Mouse (Mus musculus) B cell, adult 2 months (primary cell): ENCODE results near the gene Tm9sf4.
A peak's percentile ranks its signal among the peaks of the same experiment; 100 is the strongest.

Experiments
- DNase-seq, 2 experiments: peaks; one replicate each; pipeline ENCODE4 v3.0.0; 2022

Tm9sf4 gene

DNA sequence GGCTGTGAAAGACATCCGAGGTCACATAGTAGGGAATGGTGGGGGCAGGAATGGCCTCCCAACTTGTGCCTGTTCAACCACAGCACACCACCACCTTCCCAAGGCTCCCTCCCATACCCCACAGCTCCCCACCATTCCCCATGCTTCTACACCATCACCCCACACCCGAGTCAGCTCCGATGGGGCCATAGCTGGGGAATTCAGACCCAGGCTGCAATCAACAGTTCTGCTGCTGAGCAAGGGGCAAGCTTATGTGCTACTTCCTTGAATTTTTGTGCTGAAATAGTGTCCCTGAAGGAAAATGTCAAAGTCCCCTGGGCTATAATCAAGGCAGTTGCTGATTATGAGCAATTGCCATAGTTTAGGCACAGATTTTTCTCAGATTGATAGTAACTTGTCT is 57.4 kb downstream of the Tm9sf4 start:
- DNase-seq, result no peak

DNA sequence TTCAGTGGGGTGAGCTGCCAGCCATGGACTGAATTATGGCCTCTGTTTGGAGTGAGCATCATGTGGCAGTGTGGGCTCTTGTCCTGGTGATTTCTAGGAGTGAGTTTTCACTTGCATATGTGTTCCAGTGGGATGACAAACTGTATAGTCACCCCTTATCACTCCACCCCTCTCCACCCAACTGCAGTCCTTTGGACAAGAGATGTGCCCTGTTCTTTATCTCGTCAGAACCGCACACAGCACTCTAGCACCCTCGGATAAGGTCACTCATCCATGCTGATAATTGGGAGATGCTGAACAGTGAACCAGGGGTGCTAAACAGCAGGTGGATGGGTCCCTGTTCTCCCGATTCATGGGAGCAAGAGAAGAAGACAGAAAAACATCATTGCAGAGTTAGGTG is 60.5 kb downstream of the Tm9sf4 start:
- DNase-seq, result no peak

DNA sequence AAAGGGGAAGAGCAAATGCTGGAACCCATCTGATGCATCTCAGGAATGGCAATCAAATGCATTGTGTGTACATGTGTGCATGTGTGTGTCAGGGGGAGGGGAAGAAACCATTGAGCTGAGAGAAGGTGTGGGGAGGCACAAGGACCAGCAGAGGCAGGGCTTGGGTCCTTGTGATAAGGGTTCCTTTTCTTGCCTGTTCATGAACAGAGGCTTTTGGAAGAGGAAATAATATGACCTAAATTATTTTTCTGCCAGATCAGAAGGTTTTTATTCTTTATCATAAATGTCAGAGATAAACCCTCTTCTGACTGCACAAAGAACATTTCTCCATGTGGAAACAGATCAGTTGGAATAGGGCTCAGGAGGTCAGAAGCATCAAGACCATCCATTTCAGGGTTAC is 61.0 kb downstream of the Tm9sf4 start:
- no peak for DNase-seq

DNA sequence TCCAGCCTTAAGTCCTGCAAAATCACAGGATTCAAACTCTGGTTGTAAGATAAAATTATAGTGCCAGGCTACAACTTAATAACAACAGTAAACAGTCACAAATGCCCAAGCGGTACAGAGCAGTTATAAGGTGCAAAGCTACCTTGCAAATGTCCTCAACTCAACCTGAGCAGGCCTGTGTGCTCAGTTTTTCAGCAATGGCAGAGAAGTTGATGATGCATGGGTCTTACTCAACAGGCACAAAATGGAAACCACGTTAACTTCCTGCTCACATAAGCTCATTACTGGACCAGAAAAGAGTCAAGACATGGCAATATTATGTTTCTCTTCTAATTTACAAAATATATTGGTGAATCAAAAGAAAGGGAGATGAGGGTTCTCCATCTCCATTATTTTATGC is 61.5 kb downstream of the Tm9sf4 start:
- no peak for DNase-seq

DNA sequence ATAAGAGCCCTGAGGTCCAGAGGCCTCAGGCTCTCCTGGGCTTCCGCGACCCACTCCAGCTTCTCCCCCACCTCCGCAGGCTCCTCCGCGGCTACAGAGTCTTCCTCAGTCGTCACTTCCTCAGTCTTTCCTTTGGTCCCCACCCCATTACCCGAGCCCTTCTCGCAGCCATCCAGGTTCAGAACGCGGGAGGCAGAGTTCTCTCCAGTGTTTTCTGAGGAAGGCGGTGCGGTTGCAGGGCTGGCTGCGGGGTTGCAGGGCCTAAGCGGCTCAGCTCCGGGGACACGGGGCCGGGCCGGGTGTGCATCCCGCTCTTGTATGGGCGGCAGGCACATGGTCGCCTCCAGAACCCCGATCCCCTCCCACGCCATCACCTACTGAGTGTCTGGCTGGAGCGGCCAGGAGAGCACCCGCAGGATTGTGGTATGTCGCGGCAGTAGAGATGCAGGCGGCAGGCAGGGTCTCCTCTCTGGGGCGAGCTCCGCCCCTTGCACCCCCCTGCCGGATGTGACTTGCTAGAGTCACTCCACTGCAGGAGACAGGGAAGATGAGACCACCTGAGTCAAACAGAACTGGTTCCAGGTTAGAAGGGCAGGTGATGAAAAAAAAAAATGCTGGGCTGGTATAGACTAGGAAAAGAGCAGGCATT is 64.0 kb downstream of the Tm9sf4 start, which contains the start of gene Tspyl3:
TSS of gene Tspyl3 (minus strand) at position 496 of the 649 bp plus-strand sequence.
- peak; percentile 64 to 69 for DNase-seq

DNA sequence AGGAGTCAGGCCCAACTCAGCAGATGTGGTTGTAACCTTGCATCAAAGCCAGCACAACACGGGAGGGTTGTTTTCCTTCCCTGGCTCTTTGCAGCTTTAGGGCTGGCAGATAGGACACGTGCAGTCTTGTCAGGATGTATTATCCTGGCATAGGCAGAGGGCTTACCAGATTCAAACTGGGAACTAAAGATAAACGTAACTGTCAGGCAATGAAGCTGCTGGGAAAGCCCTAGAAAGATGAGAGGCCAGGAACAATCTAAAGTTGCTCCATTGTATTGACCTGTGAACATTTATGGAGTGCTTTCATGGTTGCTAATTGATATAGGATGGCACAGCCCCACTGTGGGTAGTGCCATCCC is 64.5 kb downstream of the Tm9sf4 start:
- no peak for DNase-seq

DNA sequence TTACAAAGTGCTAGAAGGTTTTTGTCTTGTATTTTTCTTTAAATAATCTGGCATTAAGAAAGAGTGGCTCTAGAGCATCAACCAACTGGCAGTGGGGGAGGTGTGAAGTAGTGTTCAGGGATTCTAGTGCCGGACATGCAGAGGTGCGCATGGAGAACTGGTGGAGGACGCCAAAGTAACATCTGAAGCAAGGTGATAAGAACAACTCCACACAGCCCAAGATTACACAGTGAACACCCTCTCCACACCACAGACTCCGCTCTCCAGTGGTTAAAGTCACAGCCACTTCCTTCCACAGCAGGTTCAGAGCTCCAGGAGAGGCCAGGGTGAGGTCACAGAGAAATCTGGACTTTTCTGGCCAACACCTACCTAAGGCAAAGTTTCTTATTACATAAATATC is 66.9 kb downstream of the Tm9sf4 start:
- DNase-seq, result no peak

DNA sequence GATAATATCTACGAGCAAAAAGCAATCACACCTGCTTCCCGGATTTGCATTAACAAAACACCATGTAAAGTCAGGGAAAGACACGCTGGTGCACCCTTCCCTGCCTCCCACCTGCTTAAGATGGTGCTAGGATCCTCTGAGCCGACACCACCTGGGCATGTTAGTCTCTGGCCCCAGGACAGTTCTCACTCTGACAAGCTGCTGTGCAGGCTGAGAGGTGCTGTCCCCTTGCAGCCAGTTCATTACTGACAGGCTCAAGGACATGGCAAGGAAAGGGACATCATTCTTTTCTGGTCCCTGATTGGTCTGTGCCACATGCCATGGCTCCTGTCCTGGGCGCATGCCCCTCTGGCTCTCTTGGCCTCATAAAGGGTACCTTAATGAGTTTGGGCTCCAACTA is 67.4 kb downstream of the Tm9sf4 start:
- no peak for DNase-seq

DNA sequence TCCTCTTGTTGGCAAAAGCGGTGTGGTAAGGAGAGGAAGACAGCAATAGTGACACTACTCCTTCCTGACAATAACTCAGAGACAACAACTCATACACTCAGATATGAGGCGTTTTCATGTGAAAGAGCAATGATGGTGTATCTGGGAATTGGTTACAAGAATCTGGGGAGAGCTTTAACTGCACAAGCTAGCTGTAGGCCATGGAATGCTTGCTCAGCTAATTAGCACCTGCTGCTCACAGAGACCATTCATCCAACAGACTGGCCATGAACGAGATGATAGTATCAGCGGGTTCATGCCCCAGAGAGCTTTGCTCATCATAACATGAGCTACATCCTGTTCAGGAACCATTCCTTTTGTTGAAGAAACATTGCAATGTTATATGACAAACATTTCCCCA is 76.1 kb downstream of the Tm9sf4 start:
- no peak for DNase-seq

DNA sequence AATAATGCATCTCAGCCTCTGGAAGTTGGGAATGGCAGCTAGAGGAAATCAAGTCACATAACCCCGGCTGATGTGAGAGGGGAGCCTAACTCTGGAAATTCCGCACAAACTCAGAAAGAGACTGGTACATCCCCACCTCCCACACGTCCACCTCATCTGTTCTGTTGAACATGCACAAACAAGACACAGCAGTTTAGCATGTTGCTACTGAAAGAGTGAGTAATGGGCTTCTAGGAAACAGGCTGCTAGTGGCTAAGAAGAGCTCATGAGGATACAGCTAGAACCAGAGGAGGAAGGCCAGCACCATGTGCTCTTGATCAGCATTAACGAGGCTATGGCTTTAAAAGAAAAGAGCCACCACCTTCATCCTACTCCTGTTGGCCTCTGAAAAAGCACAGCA is 76.8 kb downstream of the Tm9sf4 start:
- no peak for DNase-seq

DNA sequence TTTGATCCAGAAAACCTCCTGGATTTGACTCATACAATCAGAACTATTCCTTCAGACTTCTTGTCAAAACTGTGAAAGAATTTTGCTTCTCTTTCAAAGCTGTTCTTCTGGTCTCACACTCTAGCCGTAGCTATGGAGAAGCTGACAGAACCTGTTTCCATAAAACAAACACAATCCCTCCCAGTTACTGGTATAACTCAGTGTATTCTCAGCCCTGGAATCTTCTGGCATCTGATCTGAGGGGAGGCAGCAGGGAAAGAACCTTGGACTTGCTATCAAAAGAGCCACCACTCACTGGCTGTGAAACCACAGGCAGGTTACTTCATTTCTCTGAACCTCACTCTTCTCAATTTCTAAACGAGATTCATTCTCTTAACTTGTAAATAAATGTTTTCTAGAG is 77.3 kb downstream of the Tm9sf4 start:
- DNase-seq, result no peak

DNA sequence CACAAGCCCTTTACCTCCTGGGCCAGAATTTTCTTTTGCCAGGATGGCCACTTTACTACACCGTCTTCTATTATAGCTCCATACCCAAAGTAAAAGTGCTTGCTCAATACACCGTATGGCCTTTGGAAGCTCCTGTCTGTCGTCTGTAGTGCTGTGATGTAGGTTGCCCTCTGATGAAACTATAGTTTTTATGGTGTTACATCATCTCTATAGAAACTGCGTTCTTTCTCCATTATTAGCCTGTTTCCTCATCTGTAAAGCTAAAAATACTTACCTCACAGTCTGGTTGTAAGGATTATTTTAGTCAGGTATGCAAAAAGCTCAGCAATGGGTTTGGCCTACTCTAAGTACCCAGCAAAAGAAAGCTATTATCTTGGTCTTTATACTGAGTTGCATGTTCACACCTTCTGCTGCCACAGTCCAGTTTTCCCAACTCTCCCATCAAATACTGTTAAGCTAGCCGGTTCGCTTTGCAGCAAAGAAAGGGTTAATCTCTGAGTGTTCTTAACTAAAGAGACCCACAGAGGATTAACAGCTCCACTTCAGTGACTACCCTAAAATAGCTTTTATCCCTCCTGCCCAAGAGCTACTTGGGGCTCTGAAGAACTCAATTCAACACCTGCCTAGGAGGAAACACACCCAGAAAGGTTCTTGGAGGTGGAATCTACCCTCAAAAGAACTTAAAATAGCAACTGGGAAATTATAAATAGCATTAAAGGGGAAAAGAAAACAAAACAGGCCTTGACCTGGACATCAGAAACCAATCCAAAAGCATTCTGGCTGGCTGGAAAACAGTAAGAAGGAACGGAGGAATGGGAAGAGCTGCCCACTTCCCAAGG is 78.1 kb downstream of the Tm9sf4 start:
- no peak for DNase-seq

DNA sequence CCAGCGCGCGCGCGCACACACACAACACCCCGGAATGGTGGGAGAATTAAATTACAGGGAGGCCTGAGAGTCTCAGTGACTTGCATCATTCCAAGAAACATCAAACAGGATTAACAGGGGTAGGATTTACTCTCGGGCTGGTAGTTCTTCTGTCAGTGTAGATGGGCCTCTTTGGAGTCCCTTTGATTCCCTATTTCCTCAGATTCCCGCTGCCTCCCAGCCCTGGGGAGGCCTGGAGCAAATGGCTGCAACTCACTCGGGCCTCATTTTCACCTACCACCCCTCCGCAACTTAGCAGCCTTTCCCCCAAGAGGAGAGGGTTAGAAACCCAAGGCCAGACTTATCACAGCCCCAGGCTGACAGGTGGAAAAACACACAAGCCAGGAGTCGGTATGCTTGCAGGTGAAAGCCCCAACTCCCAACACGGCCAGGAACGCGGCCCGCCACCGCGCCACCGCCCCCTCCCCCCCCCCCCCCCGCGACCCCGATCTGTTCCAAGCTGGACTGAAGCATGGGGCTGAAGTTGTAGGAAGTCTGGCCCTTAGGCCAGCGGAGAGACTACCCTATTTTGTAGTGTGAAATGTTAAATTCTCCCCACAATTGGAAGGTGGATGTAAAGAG is 78.9 kb downstream of the Tm9sf4 start:
- no peak for DNase-seq

DNA sequence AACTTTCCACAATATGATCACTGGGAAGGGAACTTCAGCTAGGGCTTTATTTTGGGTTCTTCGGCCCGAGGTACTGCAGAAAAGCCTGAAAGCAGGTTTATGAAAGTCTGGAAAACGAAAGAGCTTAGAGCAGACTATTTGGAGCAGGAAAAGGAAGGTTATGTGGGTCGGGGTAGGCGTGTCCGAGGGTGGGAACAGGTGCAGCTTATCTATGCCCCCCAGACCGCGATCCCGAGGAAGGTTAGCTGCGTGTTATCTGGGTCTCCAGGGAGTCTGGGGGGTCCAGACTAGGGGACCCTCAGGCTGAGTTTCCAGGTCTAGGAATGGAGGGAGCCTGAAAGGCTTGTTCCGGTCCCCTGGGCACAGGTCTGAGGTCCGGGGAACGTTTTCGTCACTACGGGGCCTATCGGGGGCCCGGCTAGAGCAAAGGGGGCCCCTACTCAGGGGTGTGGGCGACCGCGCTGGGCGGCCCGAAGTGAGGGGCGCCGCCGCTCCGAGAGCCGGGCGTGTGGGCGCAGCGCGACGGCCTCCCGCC is 79.7 kb downstream of the Tm9sf4 start:
- no peak for DNase-seq

DNA sequence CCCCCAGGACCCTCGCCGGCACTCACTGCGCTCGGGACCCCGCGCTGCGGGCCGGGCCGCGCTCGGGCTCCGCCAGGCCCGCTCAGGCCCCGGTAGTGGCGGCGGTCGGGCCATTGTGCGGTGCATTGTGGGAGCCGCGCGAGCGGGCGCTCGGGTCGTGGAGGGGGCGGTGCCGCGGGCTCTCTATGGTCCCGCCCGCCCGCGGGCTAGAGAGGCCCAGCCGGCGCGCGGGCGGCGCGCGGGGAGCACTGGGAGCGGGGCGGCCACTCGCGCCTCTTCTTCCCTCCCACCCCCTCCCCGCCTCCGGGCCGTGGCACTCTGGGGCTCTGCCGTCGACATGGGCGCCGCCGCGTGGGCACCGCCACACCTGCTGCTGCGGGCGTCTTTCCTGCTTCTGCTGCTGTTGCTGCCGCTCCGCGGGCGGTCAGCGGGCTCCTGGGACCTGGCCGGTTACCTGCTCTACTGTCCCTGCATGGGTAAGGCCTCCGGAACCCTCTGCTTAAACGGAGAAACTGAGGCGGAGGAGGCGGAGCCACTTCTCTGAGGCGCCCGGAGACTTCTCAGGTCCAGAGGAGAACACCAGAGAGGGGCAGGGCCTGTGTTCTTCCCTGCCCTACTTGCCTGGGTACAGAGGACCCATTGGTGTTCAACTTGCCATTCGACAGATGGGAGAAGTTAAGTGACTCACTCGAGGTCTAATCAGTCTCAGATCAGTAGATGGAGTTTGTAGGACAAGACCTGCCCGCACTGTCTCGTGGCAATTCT is 80.3 kb downstream of the Tm9sf4 start, which contains the start of the genes Plagl2 and Pofut1:
TSS of gene Plagl2 (minus strand) at position 177 of the 765 bp plus-strand sequence.
TSS of gene Pofut1 (plus strand) at position 284 of the 765 bp plus-strand sequence.
- peak; percentile 89 to 90 for DNase-seq

DNA sequence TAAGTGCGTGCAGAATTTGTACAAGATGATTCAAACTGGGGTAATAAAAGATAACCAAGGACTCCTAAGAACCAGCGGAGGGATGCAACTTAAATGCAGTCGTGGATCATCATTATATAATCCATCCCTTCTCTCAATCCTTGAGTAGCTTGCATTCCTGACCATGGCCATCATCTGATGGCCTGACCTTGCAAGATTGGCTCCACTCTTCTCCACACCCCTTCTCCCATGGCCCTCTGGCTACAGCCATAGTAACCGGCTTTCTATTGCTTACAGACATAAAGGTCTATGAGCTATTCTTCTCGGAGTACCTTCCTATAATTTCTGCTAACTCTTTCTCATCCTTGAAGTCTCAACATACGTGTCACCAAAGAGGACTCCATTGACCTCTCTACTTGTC is 81.1 kb downstream of the Tm9sf4 start:
- no peak for DNase-seq

DNA sequence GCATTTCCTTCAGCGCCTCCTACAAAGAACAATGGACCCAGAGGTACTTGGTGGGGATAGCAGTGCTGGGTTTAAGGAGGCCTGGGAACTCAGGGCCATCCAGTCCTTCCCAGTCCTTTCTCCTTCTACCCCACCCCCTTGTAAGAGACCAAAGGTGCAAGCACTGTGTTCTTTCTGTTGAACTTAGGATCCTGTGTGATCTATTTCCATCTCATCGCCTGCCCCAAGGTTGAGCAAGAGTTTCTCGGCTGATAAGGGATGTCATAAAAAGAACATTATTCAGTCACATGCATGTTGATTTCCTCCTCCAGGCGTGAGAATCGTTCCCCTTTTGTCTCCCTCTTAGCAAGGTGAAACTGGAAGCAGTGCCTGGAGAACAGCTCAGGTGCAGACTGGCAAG is 88.6 kb downstream of the Tm9sf4 start:
- DNase-seq, result no peak

DNA sequence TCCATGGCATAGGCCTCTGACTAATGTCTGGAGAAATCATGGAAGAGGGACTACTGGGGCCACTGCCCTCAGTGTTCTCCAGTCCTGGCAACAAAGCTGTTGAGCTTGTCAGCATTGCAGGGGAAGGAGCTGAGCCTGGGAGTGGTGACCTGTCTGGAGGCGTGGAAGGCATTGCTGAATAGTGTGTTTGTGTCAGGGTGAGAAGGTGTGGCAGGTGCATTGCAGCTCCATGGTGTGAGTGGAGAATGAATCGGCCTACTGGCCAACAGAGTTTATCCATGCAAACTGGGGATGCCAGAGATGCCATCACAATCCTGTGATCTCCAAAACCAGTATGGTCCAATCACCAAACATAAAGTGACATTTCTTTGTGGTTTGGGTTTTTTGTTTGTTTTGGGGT is 95.5 kb downstream of the Tm9sf4 start:
- no peak for DNase-seq

DNA sequence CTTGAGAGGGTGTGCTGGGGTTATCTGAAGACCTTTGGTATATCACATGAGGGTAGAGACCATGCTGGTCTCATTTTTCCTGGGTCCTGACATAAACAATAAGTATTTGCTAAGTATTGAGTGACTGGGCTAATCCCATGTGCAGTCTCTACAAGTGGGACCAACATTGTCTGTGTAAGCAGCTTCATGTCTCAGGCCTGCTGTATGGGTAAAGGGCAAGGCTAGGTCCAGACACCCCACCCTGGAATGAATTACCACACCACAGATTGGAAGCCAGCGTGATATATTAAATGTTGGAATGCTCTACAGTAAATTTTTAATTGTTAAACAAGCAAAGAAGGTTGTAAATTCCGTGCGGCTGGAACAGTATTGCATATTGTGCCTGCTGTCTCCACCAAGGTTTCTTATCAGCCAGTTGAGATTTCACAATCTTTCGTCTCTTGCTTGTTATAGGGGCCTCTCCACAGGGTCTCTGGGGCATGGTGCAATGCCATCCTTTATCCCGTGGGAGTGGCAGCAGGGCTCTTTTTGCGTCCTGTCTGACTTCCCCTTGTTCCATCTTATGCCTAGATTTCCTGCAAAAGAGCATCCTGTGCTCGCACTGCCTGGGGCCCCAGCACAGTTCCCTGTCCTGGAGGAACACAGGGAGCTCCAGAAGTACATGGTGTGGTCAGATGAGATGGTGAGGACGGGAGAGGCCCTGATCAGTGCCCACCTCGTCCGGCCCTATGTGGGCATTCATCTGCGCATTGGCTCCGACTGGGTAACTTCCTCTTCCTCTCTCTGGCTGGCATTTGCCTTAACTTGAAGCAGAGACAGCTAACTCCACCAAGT is 98.1 kb downstream of the Tm9sf4 start:
- DNase-seq, result peak; percentile 48 to 52
